Mouse (Mus musculus): ENCODE data around the gene Gm45716. TPM values are rescaled to one million over a fixed set of nuclear protein-coding genes. Genes with fewer than 3 reads are reported as not detected.
"Not testable (repeated sequence)": the region's sequence is repeated elsewhere in the genome, so short reads cannot be mapped to it uniquely, and the experiment has no call there.

The Gm45716 gene
- total RNA-seq, 1 experiment from 2014 or later, result 3.5 TPM

GRCm38 (mm10) chr11:90250730-90251129 lies 63.2 kb downstream of the Gm45716 start:
- DNase-seq, result no peak

DNA sequence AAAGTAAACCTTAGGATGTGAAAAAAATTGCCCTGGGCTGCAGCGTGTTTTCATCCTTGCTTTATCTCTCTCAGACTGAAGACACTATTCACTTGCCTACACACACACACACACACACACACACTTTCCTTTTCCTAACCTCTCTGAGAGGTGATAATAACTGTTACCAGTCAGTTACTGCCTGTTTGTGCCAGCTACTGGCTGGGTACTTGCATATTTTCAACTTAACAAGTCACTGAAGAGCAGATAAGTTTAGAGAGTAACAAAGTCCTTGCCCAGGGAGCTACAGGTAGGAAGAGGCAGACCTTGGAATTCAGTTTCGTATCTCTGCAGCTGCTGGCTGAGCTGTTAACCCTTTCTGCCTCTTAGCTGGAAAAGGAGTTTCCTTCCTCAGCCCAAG lies 64.4 kb downstream of the Gm45716 start:
- no peak for DNase-seq

DNA sequence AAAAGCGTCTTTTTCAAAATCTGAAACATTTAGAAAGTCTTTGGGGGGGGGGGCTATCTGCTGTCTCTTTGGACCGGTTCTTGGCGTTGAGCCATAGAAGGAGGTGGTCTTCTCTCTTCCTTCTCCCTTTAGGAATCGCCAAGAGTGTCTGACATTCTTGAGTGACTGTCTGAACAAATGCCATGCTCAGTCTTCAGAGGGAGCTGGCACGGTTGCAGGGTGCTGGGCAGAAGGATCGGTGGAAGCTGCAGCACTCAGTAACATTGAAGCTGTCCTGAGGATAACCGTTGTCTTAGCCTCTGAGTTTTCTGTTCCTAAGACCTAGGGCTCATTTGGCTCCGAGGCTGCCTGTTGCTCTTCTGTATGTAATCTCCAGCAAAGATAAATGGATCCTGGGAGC lies 64.9 kb downstream of the Gm45716 start:
- peak; percentile 31 for DNase-seq

DNA sequence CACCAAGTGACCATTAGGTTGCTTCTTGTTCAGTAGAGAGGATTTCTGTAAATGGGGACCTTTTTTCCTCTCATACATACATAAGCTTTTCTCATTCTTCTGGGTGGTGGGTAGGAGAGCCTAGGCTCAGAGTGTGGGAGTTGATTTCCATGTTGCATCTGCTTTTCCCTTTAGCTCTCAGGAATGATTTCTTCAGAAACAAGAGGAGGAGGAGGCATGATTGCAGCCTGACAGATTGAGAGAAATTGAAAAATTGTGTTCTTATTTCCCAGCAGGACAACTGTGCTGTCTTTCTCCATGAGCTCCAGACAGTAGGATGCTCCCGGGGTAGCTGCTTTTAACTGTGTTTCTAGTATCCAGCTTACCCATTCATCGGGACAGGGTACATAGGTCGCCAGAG lies 67.1 kb downstream of the Gm45716 start:
- DNase-seq, result no peak

DNA sequence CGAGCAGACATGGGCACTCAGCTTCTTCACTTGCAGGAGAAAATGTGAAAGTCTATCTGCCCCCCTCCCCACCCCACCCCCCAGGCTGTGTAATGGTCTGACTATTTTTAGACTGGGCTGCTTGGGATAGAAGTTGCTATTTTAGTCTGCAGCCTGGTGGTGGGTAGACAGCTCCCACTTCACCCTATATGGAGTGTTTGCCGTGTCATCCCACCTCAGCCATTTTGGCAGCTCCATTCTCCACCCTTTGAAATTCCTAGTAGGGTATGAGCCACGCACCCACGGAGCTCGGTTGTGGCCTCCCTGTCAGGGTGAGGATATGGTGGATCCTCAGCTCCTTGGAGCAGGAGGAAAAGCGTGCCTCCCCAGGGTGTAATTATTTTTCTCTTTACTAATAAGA lies 68.2 kb downstream of the Gm45716 start:
- DNase-seq, result no peak

DNA sequence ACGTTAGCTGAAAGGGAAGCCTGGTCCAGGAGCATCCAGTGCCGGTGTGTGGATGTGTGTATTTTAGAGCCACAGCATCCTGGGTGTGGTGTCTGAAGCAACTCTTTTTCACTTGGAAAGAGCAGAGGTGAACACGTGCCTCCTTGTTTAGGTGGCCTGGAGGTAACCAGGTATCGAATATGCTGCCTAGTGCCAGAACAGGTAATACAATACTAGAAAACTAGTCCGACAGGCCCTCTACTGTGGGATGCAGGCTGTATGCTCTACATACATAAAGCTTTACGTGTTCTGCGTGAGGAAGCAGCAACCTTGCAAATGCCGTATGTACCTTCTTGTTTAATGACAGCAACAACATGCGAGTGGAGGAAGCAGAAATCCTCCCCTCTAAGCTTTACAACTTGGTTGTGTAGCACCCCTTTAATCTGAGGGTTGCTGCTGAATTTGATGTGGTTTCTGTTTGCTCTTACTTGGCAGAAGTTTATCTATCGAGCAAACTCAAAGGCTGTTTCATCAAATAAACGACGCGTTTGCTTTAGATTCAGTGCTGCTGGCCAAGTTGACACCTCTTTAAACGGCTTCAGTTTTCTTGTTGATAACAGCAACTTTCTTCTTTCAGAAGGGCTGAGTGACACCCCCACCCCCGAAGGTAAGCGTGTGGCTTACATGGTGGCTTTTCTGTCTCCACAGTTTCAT lies 69.5 kb downstream of the Gm45716 start:
- no peak for DNase-seq

- DNase-seq, result no peak
Measured at GRCm38 (mm10) chr11:90258321-90258927, 70.9 kb downstream of the Gm45716 start.

GRCm38 (mm10) chr11:90259071-90259470 lies 71.6 kb downstream of the Gm45716 start:
- peak; percentile 36 for DNase-seq

DNA sequence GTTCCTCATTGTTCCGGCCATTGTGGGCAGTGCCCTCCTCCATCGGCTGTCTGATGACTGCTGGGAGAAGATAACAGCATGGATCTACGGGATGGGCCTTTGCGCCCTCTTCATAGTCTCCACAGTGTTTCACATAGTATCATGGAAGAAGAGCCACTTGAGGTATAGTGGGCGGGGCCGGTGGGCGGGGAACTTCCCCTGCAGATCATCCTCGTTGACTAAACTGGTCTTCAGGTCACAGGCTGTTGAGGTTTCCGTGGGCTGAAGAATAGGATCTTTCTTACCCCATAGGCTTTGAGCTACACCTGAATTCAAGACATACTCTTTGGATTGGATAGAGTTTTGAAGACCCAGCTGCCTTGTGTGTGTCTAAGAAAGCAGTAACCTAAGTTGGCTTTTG lies 72.3 kb downstream of the Gm45716 start:
- DNase-seq, result no peak

GRCm38 (mm10) chr11:90264180-90264579 lies 76.7 kb downstream of the Gm45716 start:
- no peak for DNase-seq

GRCm38 (mm10) chr11:90265581-90265980 lies 78.1 kb downstream of the Gm45716 start:
- DNase-seq, result no peak

DNA sequence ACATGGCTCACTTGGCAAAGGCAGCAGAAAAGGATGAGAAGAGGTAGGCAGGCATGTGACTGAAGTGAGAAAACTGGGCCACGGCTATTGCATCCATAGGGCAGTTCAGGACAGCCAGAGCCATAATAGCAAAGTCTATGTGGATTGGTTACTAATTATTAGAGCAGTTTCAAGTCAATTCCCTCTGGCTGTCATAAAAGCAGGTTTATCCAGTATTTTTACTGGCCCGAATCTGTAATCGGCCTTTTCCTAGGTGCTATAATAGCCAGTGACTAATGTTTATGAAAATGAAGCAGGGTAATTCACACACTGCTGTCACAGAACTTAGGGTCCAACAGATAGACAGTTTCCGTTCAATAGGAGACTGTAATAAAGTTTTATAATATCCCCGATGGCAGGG lies 81.5 kb downstream of the Gm45716 start:
- no peak for DNase-seq

DNA sequence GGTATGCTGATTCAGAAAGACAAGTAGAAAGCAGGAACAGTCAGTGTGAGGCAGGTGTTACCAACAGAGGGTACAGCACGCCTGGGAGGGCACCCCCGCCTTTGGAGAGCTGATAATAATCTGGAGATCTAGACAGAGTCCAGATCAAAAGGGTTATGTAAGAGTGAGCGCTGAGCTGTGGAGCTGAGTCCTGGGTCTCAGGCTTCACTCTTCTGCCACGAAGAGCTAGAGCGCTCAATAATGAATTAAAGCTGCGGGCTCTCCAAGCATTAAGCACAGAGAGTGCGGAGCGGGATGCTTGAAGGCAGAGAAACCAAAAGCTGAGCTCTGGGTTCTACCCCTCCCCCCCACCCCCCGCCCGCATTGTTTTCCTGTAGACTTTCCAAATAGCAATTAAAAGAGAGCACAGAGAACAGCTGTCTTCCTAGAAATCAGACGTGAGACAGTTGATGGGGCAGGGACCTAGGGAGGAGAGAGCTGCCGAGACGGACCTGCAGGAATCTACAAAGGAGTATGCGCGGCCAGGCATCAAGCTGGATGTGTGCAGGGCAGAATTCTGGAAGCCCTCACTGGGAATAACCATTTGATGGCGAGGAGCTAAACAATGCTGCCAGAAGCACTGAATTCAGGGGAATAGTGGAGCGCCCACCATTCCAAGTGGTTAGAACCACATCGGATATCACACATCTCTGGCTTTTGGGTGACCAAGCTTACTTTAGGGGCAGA lies 82.1 kb downstream of the Gm45716 start:
- DNase-seq, result no peak

- DNase-seq, result no peak
Measured at GRCm38 (mm10) chr11:90270132-90270877, 82.8 kb downstream of the Gm45716 start.

GRCm38 (mm10) chr11:90274187-90274586 lies 86.7 kb downstream of the Gm45716 start:
- no peak for DNase-seq

GRCm38 (mm10) chr11:90275663-90276062 lies 88.2 kb downstream of the Gm45716 start:
- peak; percentile 65 for DNase-seq

- peak; percentile 37 for DNase-seq
Measured at GRCm38 (mm10) chr11:90276150-90276549, 88.7 kb downstream of the Gm45716 start.

DNA sequence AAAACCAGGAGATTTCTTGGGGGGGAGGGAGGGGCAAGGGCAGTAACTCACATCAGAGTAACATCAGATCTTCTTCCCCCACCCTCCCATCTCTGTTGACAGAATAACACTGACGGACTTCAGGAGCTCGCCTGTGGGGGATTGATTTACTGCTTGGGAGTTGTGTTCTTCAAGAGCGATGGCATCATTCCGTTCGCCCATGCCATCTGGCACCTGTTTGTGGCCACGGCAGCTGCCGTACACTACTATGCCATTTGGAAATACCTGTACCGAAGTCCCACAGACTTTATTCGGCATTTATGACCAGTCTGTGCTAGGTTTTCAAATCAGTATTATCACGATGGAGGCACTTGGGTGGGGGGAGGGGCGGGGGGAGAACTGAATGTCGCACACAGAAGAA lies 89.1 kb downstream of the Gm45716 start:
- peak; percentile 13 for DNase-seq

DNA sequence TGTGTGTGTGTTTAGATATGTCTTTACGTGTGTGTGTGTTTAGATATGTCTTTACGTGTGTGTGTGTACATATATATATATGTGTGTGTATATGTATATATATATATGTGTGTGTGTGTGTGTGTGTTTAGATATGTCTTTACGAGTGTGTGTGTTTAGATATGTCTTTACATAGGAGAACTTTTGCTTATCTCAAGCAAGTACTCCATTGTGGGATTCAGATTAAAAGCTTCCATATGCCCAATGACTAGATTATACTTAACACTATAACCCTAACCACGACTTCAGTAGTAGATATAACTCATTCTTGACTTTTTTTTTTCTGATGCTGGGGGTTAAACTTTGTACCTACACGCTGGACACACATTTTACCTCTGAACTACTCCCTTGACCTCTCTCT lies 92.6 kb downstream of the Gm45716 start:
- DNase-seq, result no peak

- not testable (repeated sequence) for DNase-seq
Measured at GRCm38 (mm10) chr11:90281943-90282342, 94.5 kb downstream of the Gm45716 start.

- no peak for DNase-seq
Measured at GRCm38 (mm10) chr11:90283159-90283558, 95.7 kb downstream of the Gm45716 start.

DNA sequence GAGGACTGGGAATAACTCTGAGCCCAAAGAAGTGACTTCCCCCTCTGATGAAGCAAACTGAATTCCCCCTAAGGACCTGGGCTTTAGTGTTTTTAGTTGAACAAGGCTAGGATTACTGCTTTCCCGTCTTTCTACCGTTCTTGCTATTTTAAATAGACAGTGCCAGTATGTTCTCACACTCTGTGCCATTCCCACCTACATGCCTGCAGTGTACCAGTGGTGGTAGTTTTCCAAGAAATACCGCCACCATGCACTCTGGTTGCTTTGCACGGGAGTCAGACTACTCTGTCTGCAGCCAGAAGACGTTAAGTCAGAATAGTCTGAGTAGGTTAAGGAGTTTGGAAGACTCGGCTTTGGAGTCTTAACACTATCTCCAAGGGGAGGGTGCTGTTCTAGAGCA lies 96.1 kb downstream of the Gm45716 start:
- no peak for DNase-seq

- no peak for DNase-seq
Measured at GRCm38 (mm10) chr11:90284079-90284478, 96.6 kb downstream of the Gm45716 start.
